Mouse (Mus musculus): ENCODE measurements around the gene Pde6g. TPM values are rescaled to one million over a fixed set of nuclear protein-coding genes. Genes with fewer than 3 reads are reported as not detected.
A peak's percentile ranks its signal among the peaks of the same experiment; 100 is the strongest.

Pde6g gene
- polyA plus RNA-seq, 1 experiment from 2014 or later = 0.22 TPM

GRCm38 (mm10) chr11:120442344-120442743 lies 11.0 kb downstream of the Pde6g start, which contains the start of gene Tspan10:
Tspan10 (plus strand) TSS chr11:120442644.
- no peak within 1 kb of the TSS for H3K4me2 ChIP-seq (replicated peaks; ENCODE audit: low read depth)
- no peaks in the 10 kb centered on the region for H3K27me3 ChIP-seq (replicated peaks; ENCODE audit: control insufficient read depth, insufficient read depth, low read length)
- no peak within 1 kb of the TSS for H3K4me3 ChIP-seq (ENCODE audit: low read depth, low read length)
- no peak within 1 kb of the TSS for H3K27ac ChIP-seq (ENCODE audit: low read depth, low read length)
- WGBS = 90% methylated on average over 3 of the region's 3 CpGs
- no peak for TF ChIP-seq CTCF (IDR thresholded peaks at IDR 0.05; ENCODE audit: low read depth)
- ATAC-seq = no peak
- no peaks in the 10 kb centered on the region for H3K9me3 ChIP-seq (ENCODE audit: control insufficient read depth)
- H3K36me3 ChIP-seq (ENCODE audit: control insufficient read depth, insufficient read depth) = no peaks in the 10 kb centered on the region
- no peaks in the 10 kb centered on the region for H3K4me1 ChIP-seq (replicated peaks; ENCODE audit: control insufficient read depth, insufficient read depth, low read length)
- no peak within 1 kb of the TSS for H3K9ac ChIP-seq (ENCODE audit: low read depth, low read length)

- Histone ChIP-seq H3K27me3 (replicated peaks; ENCODE audit: control insufficient read depth, insufficient read depth, low read length) (no peaks in the 10 kb centered on the region), H3K27ac (ENCODE audit: low read depth, low read length) (peak overlapping the region; percentile 80; the same call in 1 of the 2 replicates), H3K36me3 (ENCODE audit: control insufficient read depth, insufficient read depth) (peaks cover 10% of the 10 kb centered on the region), H3K9ac (ENCODE audit: low read depth, low read length) (peak overlapping the region; percentile 92), H3K4me1 (replicated peaks; ENCODE audit: control insufficient read depth, insufficient read depth, low read length) (no peaks in the 10 kb centered on the region; the same call in 1 of the 2 replicates), H3K4me3 (ENCODE audit: low read depth, low read length) (peak overlapping the region; percentile 95), H3K4me2 (replicated peaks; ENCODE audit: low read depth) (peak overlapping the region; percentile 63), H3K9me3 (ENCODE audit: control insufficient read depth) (no peaks in the 10 kb centered on the region)
- TF ChIP-seq CTCF (IDR thresholded peaks at IDR 0.05; ENCODE audit: low read depth) = no peak
- no peak for ATAC-seq
- WGBS = 24% methylated on average over 12 of the region's 12 CpGs
Observed at GRCm38 (mm10) chr11:120437857-120438385, 15.4 kb downstream of the Pde6g start.

- peak; percentile 85 for ATAC-seq
- Histone ChIP-seq H3K9me3 (ENCODE audit: control insufficient read depth) (no peaks in the 10 kb centered on the region), H3K27me3 (replicated peaks; ENCODE audit: control insufficient read depth, insufficient read depth, low read length) (no peaks in the 10 kb centered on the region), H3K36me3 (ENCODE audit: control insufficient read depth, insufficient read depth) (peaks cover 16% of the 10 kb centered on the region), H3K27ac (ENCODE audit: low read depth, low read length) (peak within 1 kb of the TSS; percentile 80), H3K4me1 (replicated peaks; ENCODE audit: control insufficient read depth, insufficient read depth, low read length) (no peaks in the 10 kb centered on the region; the same call in 1 of the 2 replicates), H3K4me2 (replicated peaks; ENCODE audit: low read depth) (peak within 1 kb of the TSS; percentile 63), H3K4me3 (ENCODE audit: low read depth, low read length) (peak within 1 kb of the TSS; percentile 95), H3K9ac (ENCODE audit: low read depth, low read length) (peak within 1 kb of the TSS; percentile 92)
- under 1% methylated on average over 66 of the region's 77 CpGs for WGBS
- TF ChIP-seq CTCF (IDR thresholded peaks at IDR 0.05; ENCODE audit: low read depth) = no peak; the same call in 1 of the 2 replicates
Observed at GRCm38 (mm10) chr11:120437152-120437856, 16.0 kb downstream of the Pde6g start, which contains the start of gene Nploc4. Nploc4 (minus strand) TSS chr11:120437708.

- H3K4me3 ChIP-seq (ENCODE audit: low read depth, low read length) = no peak overlapping the region
- peaks cover 72% of the 10 kb centered on the region for H3K36me3 ChIP-seq (ENCODE audit: control insufficient read depth, insufficient read depth)
- H3K27ac ChIP-seq (ENCODE audit: low read depth, low read length) = no peak overlapping the region
- ATAC-seq = no peak
- H3K9ac ChIP-seq (ENCODE audit: low read depth, low read length) = no peak overlapping the region
- 93% methylated on average over 3 of the region's 3 CpGs for WGBS
- TF ChIP-seq CTCF (IDR thresholded peaks at IDR 0.05; ENCODE audit: low read depth) = no peak
- no peaks in the 10 kb centered on the region for H3K9me3 ChIP-seq (ENCODE audit: control insufficient read depth)
- H3K4me1 ChIP-seq (replicated peaks; ENCODE audit: control insufficient read depth, insufficient read depth, low read length) = no peaks in the 10 kb centered on the region
- no peak overlapping the region for H3K4me2 ChIP-seq (replicated peaks; ENCODE audit: low read depth)
- H3K27me3 ChIP-seq (replicated peaks; ENCODE audit: control insufficient read depth, insufficient read depth, low read length) = no peaks in the 10 kb centered on the region
Observed at GRCm38 (mm10) chr11:120426727-120427126, 26.6 kb downstream of the Pde6g start.

- H3K4me1 ChIP-seq (replicated peaks; ENCODE audit: control insufficient read depth, insufficient read depth, low read length) = no peaks in the 10 kb centered on the region
- TF ChIP-seq CTCF (IDR thresholded peaks at IDR 0.05; ENCODE audit: low read depth) = peak; percentile 81
- H3K9ac ChIP-seq (ENCODE audit: low read depth, low read length) = no peak overlapping the region
- peaks cover 82% of the 10 kb centered on the region for H3K36me3 ChIP-seq (ENCODE audit: control insufficient read depth, insufficient read depth)
- no peaks in the 10 kb centered on the region for H3K27me3 ChIP-seq (replicated peaks; ENCODE audit: control insufficient read depth, insufficient read depth, low read length)
- WGBS = 65% methylated on average over 9 of the region's 9 CpGs
- H3K4me3 ChIP-seq (ENCODE audit: low read depth, low read length) = no peak overlapping the region
- no peak overlapping the region for H3K27ac ChIP-seq (ENCODE audit: low read depth, low read length)
- no peak for ATAC-seq
- no peaks in the 10 kb centered on the region for H3K9me3 ChIP-seq (ENCODE audit: control insufficient read depth)
- H3K4me2 ChIP-seq (replicated peaks; ENCODE audit: low read depth) = no peak overlapping the region
Observed at GRCm38 (mm10) chr11:120423569-120424295, 29.6 kb downstream of the Pde6g start.

Measured in intestine, postnatal 0 days (tissue).